Mouse (Mus musculus) leukemia stem cell, adult 10-12 weeks (primary cell): ENCODE measurements around the gene Rasgrf2. TPM values are rescaled to one million over a fixed set of nuclear protein-coding genes. Genes with fewer than 3 reads are reported as not detected.

Experiments used
- polyA plus RNA-seq: library from polyadenylated mRNA; stranded (reverse); fragments of >175 nt; gene quantifications from 2 replicates; pipeline ENCODE4 v1.2.3, GENCODE M21; 2012; ENCODE audit warnings: low replicate concordance

Rasgrf2 gene
- 0.12 and 0.16 TPM in 2 replicates for polyA plus RNA-seq

GRCm38 (mm10) chr13:92131384-92132150, at the start of gene Rasgrf2:
TSS of gene Rasgrf2 (minus strand) at chr13:92131656.

GRCm38 (mm10) chr13:91876741-91877349, 254.6 kb downstream of the Rasgrf2 start, which contains the start of gene Ckmt2:
TSS of gene Ckmt2 (minus strand) at chr13:91876885.

Other genes with a start within 250 kb of the Rasgrf2 start
- 0.19 TPM in 1 of 2 replicates, not detected in the other for gene Gm20379, start 174.3 kb upstream of the Rasgrf2 start, polyA plus RNA-seq
- gene Dhfr, start 223.1 kb upstream of the Rasgrf2 start, polyA plus RNA-seq: 0.52 and 2.0 TPM in 2 replicates
- gene Msh3, start 223.3 kb upstream of the Rasgrf2 start, polyA plus RNA-seq: 13.0 and 15.6 TPM in 2 replicates